Mouse (Mus musculus) v-Abl transformed pro-B cells (cell line): ENCODE results near the gene Flnc.
"Not testable (repeated sequence)": the region's sequence is repeated elsewhere in the genome, so short reads cannot be mapped to it uniquely, and the experiment has no call there.

Experiments
- in situ Hi-C, 2 experiments: fragments of 400-800 bp; cut with MboI; formaldehyde crosslinking; loops; one replicate each; pipeline ENCODE4 v1.15.1; 2025; ENCODE audit not compliant: unreplicated experiment in 2 of 2

Gene Flnc

GRCm38 (mm10) chr6:29433038-29433803 is at the start of gene Flnc:
Gene Flnc, plus strand, starts transcription at chr6:29433256.
- in situ Hi-C loops, result no loop called here

DNA sequence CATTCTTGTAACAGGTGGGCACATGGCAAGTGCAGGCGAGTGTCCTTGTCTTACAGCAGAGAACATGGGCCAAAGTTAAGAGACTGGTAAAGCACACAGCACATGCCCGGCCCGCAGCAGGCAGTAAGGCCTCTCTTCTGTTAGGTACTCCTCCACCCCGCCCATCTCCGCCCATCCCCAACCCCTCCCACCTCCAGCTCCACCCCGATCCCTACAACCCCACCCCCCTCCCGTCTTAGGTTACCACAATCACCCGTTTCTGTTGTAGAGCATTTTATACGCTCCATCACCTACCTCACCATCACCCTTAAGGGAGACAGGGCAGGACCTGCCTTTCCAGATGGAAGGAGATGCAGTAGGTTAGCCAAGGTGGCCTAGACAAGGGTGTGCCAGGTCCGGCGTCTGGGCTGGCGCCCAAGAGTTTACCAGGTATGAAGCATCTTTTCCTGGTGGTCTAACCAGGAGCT is 45.0 kb upstream of the Flnc start, which contains the start of gene Opn1sw:
Gene Opn1sw, minus strand, starts transcription at position 417 of the 467 bp plus-strand sequence.
- in situ Hi-C loops, result no loop called here

- in situ Hi-C loops, result no loop called here
These were observed 44.4 kb upstream of the Flnc start for GRCm38 (mm10) chr6:29388606-29389080.

DNA sequence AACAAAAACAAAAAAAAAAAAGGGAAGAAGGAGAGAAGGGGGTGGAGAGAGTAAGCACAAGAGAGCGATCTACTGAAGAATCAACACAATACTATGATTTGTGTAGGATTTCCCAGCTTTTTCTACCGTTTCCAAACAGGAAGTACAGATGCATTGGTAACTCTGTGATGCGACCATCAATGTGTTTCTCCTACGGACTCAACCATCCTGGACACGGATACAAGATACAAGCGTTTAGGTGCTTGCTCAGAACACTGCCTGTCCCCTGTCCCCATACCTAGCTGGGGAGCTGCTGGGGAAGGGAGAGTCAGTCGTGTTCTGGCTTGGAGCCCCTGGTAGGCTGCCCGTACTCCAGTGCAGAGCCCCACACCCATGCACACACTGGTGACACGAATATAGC is 43.6 kb upstream of the Flnc start:
- in situ Hi-C loops, result no loop called here

- in situ Hi-C loops, result not testable (repeated sequence)
These were observed 42.6 kb upstream of the Flnc start for GRCm38 (mm10) chr6:29390500-29390899.

- in situ Hi-C loops, result not testable (repeated sequence)
These were observed 41.8 kb upstream of the Flnc start for GRCm38 (mm10) chr6:29391241-29391640.

DNA sequence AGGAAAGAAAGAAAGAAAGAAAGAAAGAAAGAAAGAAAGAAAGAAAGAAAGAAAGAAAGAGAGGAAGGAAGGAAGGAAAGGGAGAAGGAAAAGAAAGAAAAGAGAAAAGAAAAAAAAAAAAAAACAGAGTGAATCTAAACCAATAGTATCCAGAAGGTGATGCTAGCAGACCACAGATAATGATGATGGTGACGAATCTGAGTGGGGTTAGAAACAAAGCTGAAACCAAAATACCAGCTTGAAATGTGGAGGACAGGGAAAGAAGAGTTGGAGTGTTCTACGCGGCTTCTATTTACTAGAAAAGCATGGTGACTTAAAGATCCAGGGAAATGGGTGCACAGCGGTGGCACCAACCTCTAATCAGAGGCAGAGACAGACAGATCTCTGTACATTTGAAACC is 41.3 kb upstream of the Flnc start:
- in situ Hi-C loops, result no loop called here

DNA sequence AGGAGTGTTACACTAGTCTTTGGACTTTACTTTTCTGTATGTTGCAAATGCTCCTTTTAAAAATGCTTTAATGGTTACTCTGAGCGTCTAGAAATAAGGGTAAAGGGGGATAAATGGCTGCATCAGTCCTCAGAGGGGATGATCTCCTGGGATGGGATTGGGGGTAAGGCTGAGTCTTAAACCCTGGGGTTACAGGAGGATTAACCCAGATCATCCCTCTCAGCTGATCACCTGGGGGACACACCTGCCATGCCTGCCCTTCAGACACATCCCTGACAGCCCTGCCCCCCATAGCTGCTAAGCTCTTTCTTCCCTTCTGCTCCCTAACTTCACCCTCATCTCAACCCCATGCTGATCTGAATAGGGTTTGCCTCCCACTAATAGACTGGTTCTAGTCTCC is 38.8 kb upstream of the Flnc start:
- in situ Hi-C loops, result no loop called here

GRCm38 (mm10) chr6:29395910-29396713 is 36.9 kb upstream of the Flnc start, which contains the start of gene Ccdc136:
Gene Ccdc136, plus strand, starts transcription at chr6:29396309.
- in situ Hi-C loops, result no loop called here

- in situ Hi-C loops, result no loop called here
These were observed 36.1 kb upstream of the Flnc start for GRCm38 (mm10) chr6:29396714-29397540.

DNA sequence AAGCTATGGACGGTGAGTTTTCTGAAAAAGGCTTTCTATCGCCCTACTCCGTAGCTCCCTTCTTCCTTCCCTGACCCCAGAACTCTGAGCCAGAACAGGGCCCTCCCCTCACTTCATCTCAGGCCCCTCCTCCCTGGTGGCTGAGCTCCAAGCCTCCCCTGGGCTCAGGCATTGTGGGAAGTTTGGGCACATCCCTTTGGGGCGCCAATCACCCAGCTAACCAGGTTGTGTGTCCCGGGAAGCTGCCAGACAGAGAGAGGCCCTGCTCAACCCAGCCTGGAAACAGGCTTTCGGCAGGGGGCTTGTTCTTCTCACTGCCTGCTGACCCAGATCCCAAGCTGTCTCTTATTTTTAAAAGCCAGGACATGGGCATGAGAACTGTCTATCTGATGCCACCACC is 35.5 kb upstream of the Flnc start:
- in situ Hi-C loops, result no loop called here

GRCm38 (mm10) chr6:29399851-29400250 is 33.2 kb upstream of the Flnc start:
- in situ Hi-C loops, result no loop called here

DNA sequence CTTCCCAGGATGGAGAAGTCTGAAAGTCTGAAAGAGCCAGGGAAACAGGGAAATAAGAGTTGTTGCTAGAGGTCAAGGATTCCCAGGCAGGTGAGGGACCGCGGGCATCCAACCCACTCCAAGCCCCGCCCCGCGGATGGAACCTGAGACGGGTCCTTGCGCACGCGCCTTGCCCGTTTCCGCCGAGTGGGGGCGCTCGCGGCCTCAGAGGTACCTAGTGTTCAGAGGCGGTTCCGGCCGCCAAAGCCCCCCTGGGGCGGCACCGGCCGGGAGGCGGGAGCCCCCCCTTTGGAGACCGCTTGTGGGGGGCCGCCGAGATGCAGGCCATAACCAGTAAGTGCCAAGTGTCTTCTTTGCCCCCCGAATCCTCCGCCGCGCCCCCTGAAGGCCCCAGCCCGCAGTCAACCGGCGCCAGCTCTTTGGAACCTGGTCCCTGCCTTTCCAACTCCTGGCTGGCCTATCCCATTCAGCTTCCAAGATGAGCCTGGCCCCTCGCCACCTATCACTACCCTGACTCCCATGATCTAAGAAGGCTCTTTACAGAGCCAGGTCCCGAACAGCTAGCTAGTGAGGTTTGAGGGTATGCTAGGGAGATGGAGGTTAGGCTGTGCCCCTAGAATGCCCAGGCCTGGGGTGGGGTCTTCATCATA is 30.2 kb upstream of the Flnc start:
- in situ Hi-C loops, result no loop called here

GRCm38 (mm10) chr6:29406412-29406811 is 26.6 kb upstream of the Flnc start:
- in situ Hi-C loops, result no loop called here

DNA sequence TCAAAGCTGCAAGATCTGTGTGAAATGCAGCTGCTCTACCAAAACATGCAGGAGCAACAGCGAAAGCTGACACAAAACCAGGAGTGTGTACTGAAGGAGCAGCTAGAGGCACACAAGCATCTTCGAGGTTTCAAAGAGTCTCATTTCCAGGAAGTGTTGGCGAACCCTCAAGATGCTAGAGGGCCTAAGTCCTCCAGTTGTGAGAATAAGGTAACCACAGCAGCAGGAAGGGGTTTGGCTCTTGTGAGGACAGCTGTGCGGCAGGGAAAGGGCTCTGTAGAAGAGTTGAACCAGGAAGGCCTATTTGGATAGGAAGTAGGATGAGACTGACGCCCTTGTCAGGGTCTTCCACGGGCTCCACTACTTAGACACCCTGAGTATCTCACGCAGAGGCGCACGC is 17.6 kb upstream of the Flnc start:
- in situ Hi-C loops, result no loop called here

- in situ Hi-C loops, result no loop called here
These were observed 12.5 kb upstream of the Flnc start for GRCm38 (mm10) chr6:29420596-29420995.

GRCm38 (mm10) chr6:29425118-29425517 is 7.9 kb upstream of the Flnc start:
- in situ Hi-C loops, result no loop called here

DNA sequence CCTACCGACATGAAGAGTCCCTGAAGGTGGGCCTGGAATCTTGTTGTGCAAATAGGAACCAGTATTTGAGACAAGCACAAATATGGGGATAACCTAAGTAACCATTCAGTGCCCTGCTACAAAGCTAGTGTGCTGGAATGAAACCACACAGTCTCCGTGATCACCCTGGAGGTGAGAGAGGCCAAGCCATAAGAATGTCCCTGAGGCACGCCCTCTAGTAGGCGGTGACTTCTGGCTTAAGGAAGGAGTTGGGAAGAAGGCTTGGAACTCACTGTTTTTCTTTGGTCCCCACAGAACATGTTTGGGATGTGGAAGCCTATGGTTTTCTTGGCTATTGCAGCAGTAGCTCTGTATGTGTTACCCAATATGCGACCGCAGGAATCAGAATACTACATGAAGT is 6.7 kb upstream of the Flnc start:
- in situ Hi-C loops, result no loop called here

DNA sequence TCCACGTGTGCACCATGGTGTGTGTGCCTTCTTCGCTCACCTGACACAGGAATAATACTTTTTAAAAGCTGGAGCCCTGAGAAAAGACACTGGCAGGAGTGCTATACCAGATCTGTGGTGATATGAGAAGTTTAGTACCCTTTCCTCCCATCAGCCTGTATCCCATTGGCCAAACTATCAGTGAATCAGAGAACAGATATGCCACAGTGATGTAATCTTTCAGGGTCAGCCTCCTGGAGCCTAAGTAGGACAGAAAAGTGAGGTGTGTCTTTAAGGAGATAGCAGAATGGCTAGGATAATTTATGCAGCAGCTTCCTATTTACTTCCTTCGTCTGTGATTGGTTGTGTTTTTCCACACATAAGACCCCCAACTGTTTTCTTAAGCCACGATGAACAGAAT is 4.9 kb upstream of the Flnc start:
- in situ Hi-C loops, result no loop called here
